Mouse (Mus musculus) forebrain, embryonic 15.5 days (tissue): ENCODE measurements around the gene Scgb1b20. TPM values are rescaled to one million over a fixed set of nuclear protein-coding genes. Genes with fewer than 3 reads are reported as not detected.
"Not testable (repeated sequence)": the region's sequence is repeated elsewhere in the genome, so short reads cannot be mapped to it uniquely, and the experiment has no call there.

Source experiments
- ATAC-seq: fragments of 200-750 bp; cut with Nextera tagmentation; replicated peaks from 2 replicates; pipeline ENCODE4 v1.8.0; 2017; ENCODE audit warnings: mild to moderate bottlenecking, moderate TSS enrichment, moderate library complexity
- H3K27ac ChIP-seq: fragments of 300-500 bp; sonication (generic); replicated peaks from 2 replicates; pipeline ENCODE4 v1.5.1; 2015; ENCODE audit warnings: mild to moderate bottlenecking, inconsistent platforms
- H3K27me3 ChIP-seq: fragments of 300-500 bp; sonication (generic); 2 replicates; pipeline ENCODE4 v1.6.1; 2015; ENCODE audit warnings: inconsistent platforms
- H3K36me3 ChIP-seq: fragments of 300-500 bp; sonication (generic); 2 replicates; pipeline ENCODE4 v1.6.1; 2015; ENCODE audit warnings: mild to moderate bottlenecking, inconsistent platforms
- H3K4me1 ChIP-seq: fragments of 300-500 bp; sonication (generic); 2 replicates; pipeline ENCODE4 v1.6.1; 2015; ENCODE audit warnings: inconsistent platforms
- H3K4me2 ChIP-seq: fragments of 300-500 bp; sonication (generic); replicated peaks from 2 replicates; pipeline ENCODE4 v1.6.1; 2015; ENCODE audit warnings: mild to moderate bottlenecking, inconsistent platforms
- H3K4me3 ChIP-seq: fragments of 300-500 bp; sonication (generic); 2 replicates; pipeline ENCODE4 v1.5.1; 2015; ENCODE audit warnings: mild to moderate bottlenecking, inconsistent platforms
- H3K9ac ChIP-seq: fragments of 300-500 bp; sonication (generic); replicated peaks from 2 replicates; pipeline ENCODE4 v1.6.1; 2015; ENCODE audit warnings: mild to moderate bottlenecking, inconsistent platforms
- H3K9me3 ChIP-seq: fragments of 300-500 bp; sonication (generic); 2 replicates; pipeline ENCODE4 v1.6.1; 2016; ENCODE audit warnings: inconsistent platforms
- WGBS: fragments of 180-500 bp; shearing (Covaris S2); methylation state at CpG from one replicate; pipeline ENCODE4 v1.1.7; 2015; ENCODE audit warnings: mixed read lengths; 5-methylcytosine and 5-hydroxymethylcytosine counted together
- polyA plus RNA-seq: library from polyadenylated mRNA; unstranded; fragments of >200 nt; fragmentation: Nextera tagmentation; extraction: Ambion mirVana; gene quantifications from 2 replicates; pipeline ENCODE4 v1.2.1, GENCODE M21; 2015

Scgb1b20 gene
- not detected in 2 replicates for polyA plus RNA-seq

GRCm38 (mm10) chr7:33372934-33373333 lies at the start of gene Scgb1b20:
Gene Scgb1b20 (plus strand): TSS chr7:33373234.
- not testable (repeated sequence) for H3K4me1 ChIP-seq, H3K36me3 ChIP-seq, H3K4me2 ChIP-seq, H3K4me3 ChIP-seq, ATAC-seq, H3K27me3 ChIP-seq, H3K27ac ChIP-seq, H3K9ac ChIP-seq, H3K9me3 ChIP-seq
- 84% methylated on average over 4 of the region's 4 CpGs for whole genome bisulfite sequencing

GRCm38 (mm10) chr7:33366222-33366621 lies 6.8 kb upstream of the Scgb1b20 start, which contains the start of gene Scgb2b20:
Gene Scgb2b20 (minus strand): TSS chr7:33366322.
- 89% methylated on average over 2 of the region's 2 CpGs for WGBS
- not testable (repeated sequence) for H3K27me3 ChIP-seq, H3K4me2 ChIP-seq, H3K27ac ChIP-seq, H3K36me3 ChIP-seq, ATAC-seq, H3K4me1 ChIP-seq, H3K9ac ChIP-seq, H3K9me3 ChIP-seq, H3K4me3 ChIP-seq

- not testable (repeated sequence) for H3K4me3 ChIP-seq, H3K4me2 ChIP-seq, H3K27ac ChIP-seq, H3K36me3 ChIP-seq, ATAC-seq, H3K9ac ChIP-seq, H3K4me1 ChIP-seq, H3K27me3 ChIP-seq
- peaks cover 25% of the 10 kb centered on the region for H3K9me3 ChIP-seq
Measured at GRCm38 (mm10) chr7:33399749-33400148, 26.7 kb downstream of the Scgb1b20 start.

- no peaks in the 10 kb centered on the region for H3K4me1 ChIP-seq
- no peak overlapping the region for H3K4me3 ChIP-seq
- H3K9ac ChIP-seq = no peak overlapping the region
- peaks cover 22% of the 10 kb centered on the region for H3K9me3 ChIP-seq
- H3K27me3 ChIP-seq = no peaks in the 10 kb centered on the region
- H3K4me2 ChIP-seq = no peak overlapping the region
- no peak for ATAC-seq
- H3K27ac ChIP-seq = no peak overlapping the region
- WGBS = 100% methylated on average over 1 of the region's 1 CpGs
- no peaks in the 10 kb centered on the region for H3K36me3 ChIP-seq
Measured at GRCm38 (mm10) chr7:33401650-33402049, 28.6 kb downstream of the Scgb1b20 start.

- H3K36me3 ChIP-seq, H3K4me3 ChIP-seq, H3K4me2 ChIP-seq, H3K9ac ChIP-seq, H3K9me3 ChIP-seq, ATAC-seq, H3K27me3 ChIP-seq, H3K27ac ChIP-seq, H3K4me1 ChIP-seq: not testable (repeated sequence)
- 36% methylated on average over 1 of the region's 1 CpGs for WGBS
Measured at GRCm38 (mm10) chr7:33409681-33410080, 36.6 kb downstream of the Scgb1b20 start.

Other genes starting within 250 kb of the Scgb1b20 start
- gene Scgb2b18, start 199.4 kb upstream of the Scgb1b20 start, polyA plus RNA-seq = not detected in 2 replicates
- not detected in 2 replicates for gene Scgb1b18, start 187.7 kb upstream of the Scgb1b20 start, polyA plus RNA-seq
- gene Scgb2b19, start 92.9 kb upstream of the Scgb1b20 start, polyA plus RNA-seq = not detected in 2 replicates
- not detected in 2 replicates for gene Scgb1b19, start 85.9 kb upstream of the Scgb1b20 start, polyA plus RNA-seq
- not detected in 2 replicates for gene Scgb2b20, start 6.9 kb upstream of the Scgb1b20 start, polyA plus RNA-seq
- gene Scgb2b21, start 147.2 kb downstream of the Scgb1b20 start, polyA plus RNA-seq = not detected in 2 replicates